Mouse (Mus musculus): ENCODE results near the gene Suclg2. TPM values are rescaled to one million over a fixed set of nuclear protein-coding genes. Genes with fewer than 3 reads are reported as not detected.

Suclg2 gene
- polyA plus RNA-seq, 1 experiment: 3.9 TPM

- H3K27me3 ChIP-seq (ENCODE audit: control insufficient read depth, insufficient read depth, low read length): no peaks in the 10 kb centered on the region
- no peak for DNase-seq (ENCODE audit: low read depth in 1 of 2, low spot score in 2 of 2)
- no peak overlapping the region for H3K27ac ChIP-seq (ENCODE audit: insufficient read depth, low read length)
- no peaks in the 10 kb centered on the region for H3K4me1 ChIP-seq (ENCODE audit: control insufficient read depth, insufficient read depth, insufficient read length)
- H3K36me3 ChIP-seq (ENCODE audit: control insufficient read depth, insufficient read depth, low read length): peaks cover 4% of the 10 kb centered on the region; the same call in 1 of the 2 replicates
- TF ChIP-seq CTCF (IDR thresholded peaks at IDR 0.05; ENCODE audit: extremely low read depth, insufficient read depth, insufficient read length, insufficient replicate concordance): no peak
- no peak for TF ChIP-seq POLR2A (IDR thresholded peaks at IDR 0.05; ENCODE audit: low read depth, low read length)
- WGBS: 89% methylated on average over 2 of the region's 2 CpGs
- H3K4me3 ChIP-seq (ENCODE audit: extremely low read depth, insufficient read depth, insufficient read length): no peak overlapping the region
Measured at GRCm38 (mm10) chr6:95563355-95564009, 155.1 kb downstream of the Suclg2 start.

- DNase-seq (ENCODE audit: low read depth in 1 of 2, low spot score in 2 of 2): no peak
- Histone ChIP-seq H3K4me3 (ENCODE audit: extremely low read depth, insufficient read depth, insufficient read length) (no peak overlapping the region), H3K27ac (ENCODE audit: insufficient read depth, low read length) (no peak overlapping the region), H3K27me3 (ENCODE audit: control insufficient read depth, insufficient read depth, low read length) (no peaks in the 10 kb centered on the region), H3K4me1 (ENCODE audit: control insufficient read depth, insufficient read depth, insufficient read length) (peaks cover 3% of the 10 kb centered on the region; the same call in 1 of the 2 replicates), H3K36me3 (ENCODE audit: control insufficient read depth, insufficient read depth, low read length) (no peaks in the 10 kb centered on the region)
- 91% methylated on average over 6 of the region's 6 CpGs for WGBS
- TF ChIP-seq CTCF (IDR thresholded peaks at IDR 0.05; ENCODE audit: extremely low read depth, insufficient read depth, insufficient read length, insufficient replicate concordance) (no peak), POLR2A (IDR thresholded peaks at IDR 0.05; ENCODE audit: low read depth, low read length) (no peak)
Measured at GRCm38 (mm10) chr6:95556320-95556719, 162.3 kb downstream of the Suclg2 start.

GRCm38 (mm10) chr6:95552339-95552950 is 166.2 kb downstream of the Suclg2 start:
- DNase-seq (ENCODE audit: low read depth in 1 of 2, low spot score in 2 of 2): no peak
- peaks cover 2% of the 10 kb centered on the region; the same call in 1 of the 2 replicates for H3K36me3 ChIP-seq (ENCODE audit: control insufficient read depth, insufficient read depth, low read length)
- peaks cover 3% of the 10 kb centered on the region; the same call in 1 of the 2 replicates for H3K4me1 ChIP-seq (ENCODE audit: control insufficient read depth, insufficient read depth, insufficient read length)
- TF ChIP-seq CTCF (IDR thresholded peaks at IDR 0.05; ENCODE audit: extremely low read depth, insufficient read depth, insufficient read length, insufficient replicate concordance): no peak
- TF ChIP-seq POLR2A (IDR thresholded peaks at IDR 0.05; ENCODE audit: low read depth, low read length): no peak
- H3K27me3 ChIP-seq (ENCODE audit: control insufficient read depth, insufficient read depth, low read length): no peaks in the 10 kb centered on the region
- peak overlapping the region; percentile 19; the same call in 1 of the 2 replicates for H3K27ac ChIP-seq (ENCODE audit: insufficient read depth, low read length)
- H3K4me3 ChIP-seq (ENCODE audit: extremely low read depth, insufficient read depth, insufficient read length): no peak overlapping the region
- WGBS: 12% methylated on average over 6 of the region's 6 CpGs

GRCm38 (mm10) chr6:95551000-95551399 is 167.6 kb downstream of the Suclg2 start:
- no peak for DNase-seq (ENCODE audit: low read depth in 1 of 2, low spot score in 2 of 2)
- Histone ChIP-seq H3K36me3 (ENCODE audit: control insufficient read depth, insufficient read depth, low read length) (peaks cover 2% of the 10 kb centered on the region; the same call in 1 of the 2 replicates), H3K27me3 (ENCODE audit: control insufficient read depth, insufficient read depth, low read length) (no peaks in the 10 kb centered on the region), H3K4me3 (ENCODE audit: extremely low read depth, insufficient read depth, insufficient read length) (no peak overlapping the region), H3K4me1 (ENCODE audit: control insufficient read depth, insufficient read depth, insufficient read length) (peaks cover 3% of the 10 kb centered on the region; the same call in 1 of the 2 replicates), H3K27ac (ENCODE audit: insufficient read depth, low read length) (no peak overlapping the region)
- WGBS: 89% methylated on average over 4 of the region's 4 CpGs
- TF ChIP-seq CTCF (IDR thresholded peaks at IDR 0.05; ENCODE audit: extremely low read depth, insufficient read depth, insufficient read length, insufficient replicate concordance) (no peak), POLR2A (IDR thresholded peaks at IDR 0.05; ENCODE audit: low read depth, low read length) (no peak)

- H3K36me3 ChIP-seq (ENCODE audit: control insufficient read depth, insufficient read depth, low read length): peaks cover 2% of the 10 kb centered on the region; the same call in 1 of the 2 replicates
- no peaks in the 10 kb centered on the region for H3K4me1 ChIP-seq (ENCODE audit: control insufficient read depth, insufficient read depth, insufficient read length)
- TF ChIP-seq CTCF (IDR thresholded peaks at IDR 0.05; ENCODE audit: extremely low read depth, insufficient read depth, insufficient read length, insufficient replicate concordance) (no peak), POLR2A (IDR thresholded peaks at IDR 0.05; ENCODE audit: low read depth, low read length) (no peak)
- no peak overlapping the region for H3K4me3 ChIP-seq (ENCODE audit: extremely low read depth, insufficient read depth, insufficient read length)
- DNase-seq (ENCODE audit: low read depth in 1 of 2, low spot score in 2 of 2): no peak
- 87% methylated on average over 7 of the region's 7 CpGs for WGBS
- H3K27me3 ChIP-seq (ENCODE audit: control insufficient read depth, insufficient read depth, low read length): no peaks in the 10 kb centered on the region
- H3K27ac ChIP-seq (ENCODE audit: insufficient read depth, low read length): no peak overlapping the region
Measured at GRCm38 (mm10) chr6:95546189-95546832, 172.3 kb downstream of the Suclg2 start.

GRCm38 (mm10) chr6:95545714-95546113 is 172.9 kb downstream of the Suclg2 start:
- H3K27ac ChIP-seq (ENCODE audit: insufficient read depth, low read length): no peak overlapping the region
- no peaks in the 10 kb centered on the region for H3K27me3 ChIP-seq (ENCODE audit: control insufficient read depth, insufficient read depth, low read length)
- no peaks in the 10 kb centered on the region for H3K4me1 ChIP-seq (ENCODE audit: control insufficient read depth, insufficient read depth, insufficient read length)
- peaks cover 2% of the 10 kb centered on the region; the same call in 1 of the 2 replicates for H3K36me3 ChIP-seq (ENCODE audit: control insufficient read depth, insufficient read depth, low read length)
- DNase-seq (ENCODE audit: low read depth in 1 of 2, low spot score in 2 of 2): no peak
- TF ChIP-seq CTCF (IDR thresholded peaks at IDR 0.05; ENCODE audit: extremely low read depth, insufficient read depth, insufficient read length, insufficient replicate concordance) (no peak), POLR2A (IDR thresholded peaks at IDR 0.05; ENCODE audit: low read depth, low read length) (no peak)
- no peak overlapping the region for H3K4me3 ChIP-seq (ENCODE audit: extremely low read depth, insufficient read depth, insufficient read length)

Data from spleen, adult 2 months (tissue).